Mouse (Mus musculus): ENCODE results near the gene Thrb. TPM values are rescaled to one million over a fixed set of nuclear protein-coding genes. Genes with fewer than 3 reads are reported as not detected.
"Not testable (repeated sequence)": the region's sequence is repeated elsewhere in the genome, so short reads cannot be mapped to it uniquely, and the experiment has no call there.

Gene Thrb
- total RNA-seq, 2 experiments from 2014 or later, result 48.2 to 71.5 TPM

- intact Hi-C loops (cut with DNase I), result no loop called here
- DNase-seq (ENCODE audit: extremely low spot score in 1 of 2, low spot score in 2 of 2), result no peak
These were observed 251.1 kb downstream of the Thrb start for GRCm38 (mm10) chr14:17911157-17911556.

- intact Hi-C loops (cut with DNase I), result no loop called here
- no peak for DNase-seq (ENCODE audit: extremely low spot score in 1 of 2, low spot score in 2 of 2)
These were observed 252.6 kb downstream of the Thrb start for GRCm38 (mm10) chr14:17912573-17913207.

GRCm38 (mm10) chr14:17915556-17915955, 255.5 kb downstream of the Thrb start:
- intact Hi-C loops (cut with DNase I), result loop anchor here (5.0 kb wide), 1 partner anchor 253 kb away; the partner anchor contains the start of gene Thrb
- DNase-seq (ENCODE audit: extremely low spot score in 1 of 2, low spot score in 2 of 2), result no peak

- DNase-seq (ENCODE audit: extremely low spot score in 1 of 2, low spot score in 2 of 2), result no peak
- intact Hi-C loops (cut with DNase I), result loop anchor here (5.0 kb wide), 1 partner anchor 254 kb away; the partner anchor contains the start of gene Thrb
These were observed 256.6 kb downstream of the Thrb start for GRCm38 (mm10) chr14:17916651-17917050.

GRCm38 (mm10) chr14:17917124-17917763, 257.2 kb downstream of the Thrb start:
- no peak for DNase-seq (ENCODE audit: extremely low spot score in 1 of 2, low spot score in 2 of 2)
- intact Hi-C loops (cut with DNase I), result loop anchor here (5.0 kb wide), 1 partner anchor 255 kb away; the partner anchor contains the start of gene Thrb

- intact Hi-C loops (cut with DNase I), result loop anchor here (5.0 kb wide), 1 partner anchor 256 kb away; the partner anchor contains the start of gene Thrb
- no peak for DNase-seq (ENCODE audit: extremely low spot score in 1 of 2, low spot score in 2 of 2)
These were observed 257.8 kb downstream of the Thrb start for GRCm38 (mm10) chr14:17917899-17918298.

- intact Hi-C loops (cut with DNase I), result no loop called here
- no peak for DNase-seq (ENCODE audit: extremely low spot score in 1 of 2, low spot score in 2 of 2)
These were observed 263.0 kb downstream of the Thrb start for GRCm38 (mm10) chr14:17922807-17923704.

GRCm38 (mm10) chr14:17927469-17927868, 267.4 kb downstream of the Thrb start:
- intact Hi-C loops (cut with DNase I), result no loop called here
- peak; percentile 58 to 61 for DNase-seq (ENCODE audit: extremely low spot score in 1 of 2, low spot score in 2 of 2)

GRCm38 (mm10) chr14:17929585-17929984, 269.5 kb downstream of the Thrb start:
- intact Hi-C loops (cut with DNase I), result no loop called here
- DNase-seq (ENCODE audit: extremely low spot score in 1 of 2, low spot score in 2 of 2), result no peak

- intact Hi-C loops (cut with DNase I), result no loop called here
- no peak for DNase-seq (ENCODE audit: extremely low spot score in 1 of 2, low spot score in 2 of 2)
These were observed 273.4 kb downstream of the Thrb start for GRCm38 (mm10) chr14:17933475-17933874.

GRCm38 (mm10) chr14:17934779-17935178, 274.7 kb downstream of the Thrb start:
- DNase-seq (ENCODE audit: extremely low spot score in 1 of 2, low spot score in 2 of 2); intact Hi-C loops (cut with DNase I): not testable (repeated sequence)

- intact Hi-C loops (cut with DNase I), result no loop called here
- DNase-seq (ENCODE audit: extremely low spot score in 1 of 2, low spot score in 2 of 2), result no peak
These were observed 294.0 kb downstream of the Thrb start for GRCm38 (mm10) chr14:17954038-17954437.

GRCm38 (mm10) chr14:17959901-17960300, 299.8 kb downstream of the Thrb start:
- intact Hi-C loops (cut with DNase I), result loop anchor here (10.0 kb wide), 1 partner anchor 555 kb away; no protein-coding TSS in a partner anchor
- no peak for DNase-seq (ENCODE audit: extremely low spot score in 1 of 2, low spot score in 2 of 2)

GRCm38 (mm10) chr14:17967117-17967726, 307.2 kb downstream of the Thrb start:
- intact Hi-C loops (cut with DNase I), result loop anchor here (5.0 to 10.0 kb wide), 2 partner anchors 305 to 562 kb away; partner anchors contain the start of gene Thrb
- peak; percentile 36 to 61 for DNase-seq (ENCODE audit: extremely low spot score in 1 of 2, low spot score in 2 of 2)

GRCm38 (mm10) chr14:17972132-17972531, 312.1 kb downstream of the Thrb start:
- DNase-seq (ENCODE audit: extremely low spot score in 1 of 2, low spot score in 2 of 2), result no peak
- intact Hi-C loops (cut with DNase I), result no loop called here

GRCm38 (mm10) chr14:17972665-17973064, 312.6 kb downstream of the Thrb start:
- DNase-seq (ENCODE audit: extremely low spot score in 1 of 2, low spot score in 2 of 2), result no peak

GRCm38 (mm10) chr14:17975786-17976185, 315.7 kb downstream of the Thrb start:
- intact Hi-C loops (cut with DNase I), result no loop called here
- no peak for DNase-seq (ENCODE audit: extremely low spot score in 1 of 2, low spot score in 2 of 2)

More at GRCm38 (mm10) chr14:17972665-17973064, 312.6 kb downstream of the Thrb start:
- intact Hi-C loops (cut with DNase I), result no loop called here

- intact Hi-C loops (cut with DNase I), result no loop called here
These were observed 318.2 kb downstream of the Thrb start for GRCm38 (mm10) chr14:17978259-17978658.

GRCm38 (mm10) chr14:17981258-17981657, 321.2 kb downstream of the Thrb start:
- no peak for DNase-seq (ENCODE audit: extremely low spot score in 1 of 2, low spot score in 2 of 2)
- intact Hi-C loops (cut with DNase I), result no loop called here

More at GRCm38 (mm10) chr14:17978259-17978658, 318.2 kb downstream of the Thrb start:
- no peak for DNase-seq (ENCODE audit: extremely low spot score in 1 of 2, low spot score in 2 of 2)

All from left cerebral cortex, postnatal 10 days (tissue).